Mouse (Mus musculus): Measurements from ENCODE around the gene Tmem110. TPM values are rescaled to one million over a fixed set of nuclear protein-coding genes. Genes with fewer than 3 reads are reported as not detected.

Tmem110 gene
- polyA plus RNA-seq, 1 experiment from 2014 or later = 18.9 TPM

DNA sequence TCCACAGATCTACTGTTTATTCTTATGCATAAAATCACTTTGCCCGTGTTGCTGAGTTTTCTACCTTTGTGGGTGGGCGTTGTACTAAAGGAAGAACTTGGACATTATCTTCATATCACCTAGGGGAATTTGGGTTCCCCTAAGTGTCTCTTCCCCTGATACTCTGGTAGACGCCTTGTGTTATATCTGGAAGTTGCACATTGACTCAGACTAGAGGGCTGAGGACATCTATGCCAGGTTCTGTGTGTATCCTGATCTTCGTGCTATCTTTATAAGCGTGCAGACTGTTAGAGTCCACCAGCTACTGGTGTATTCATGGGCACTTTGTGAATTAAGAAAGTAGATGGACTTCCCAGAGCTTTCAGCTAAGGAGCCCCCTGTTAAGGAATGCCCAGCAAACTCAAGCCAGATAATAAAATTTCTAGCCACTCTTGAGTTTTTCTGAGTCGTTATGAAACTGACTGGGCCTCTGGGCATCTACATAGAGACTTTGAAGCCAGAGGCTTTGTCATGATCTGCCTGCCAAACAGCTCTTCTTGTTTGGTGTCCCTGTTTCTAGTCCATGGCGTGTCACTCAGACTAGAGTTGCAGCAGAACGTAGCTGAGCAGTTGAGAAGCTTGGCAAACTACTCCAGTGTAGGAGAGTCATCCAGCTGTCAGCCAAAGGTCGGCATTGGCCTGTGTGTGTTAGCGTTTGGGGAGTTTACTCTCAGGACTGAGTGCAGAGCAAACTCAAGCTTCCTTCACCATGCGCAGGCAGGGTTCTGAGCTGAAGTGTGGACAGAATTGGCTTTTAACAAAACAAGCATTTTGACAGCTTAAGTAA lies 3.5 kb downstream of the Tmem110 start:
- 88% methylated on average over 11 of the region's 11 CpGs for WGBS
- no peak overlapping the region for H3K27ac ChIP-seq
- peaks cover 24% of the 10 kb centered on the region for H3K4me1 ChIP-seq (replicated peaks)
- no peak overlapping the region for H3K9ac ChIP-seq (replicated peaks)
- H3K4me2 ChIP-seq (replicated peaks) = no peak overlapping the region
- no peaks in the 10 kb centered on the region for H3K27me3 ChIP-seq
- H3K36me3 ChIP-seq = no peaks in the 10 kb centered on the region
- H3K9me3 ChIP-seq = no peaks in the 10 kb centered on the region
- ATAC-seq = no peak
- no peak overlapping the region for H3K4me3 ChIP-seq (replicated peaks)

DNA sequence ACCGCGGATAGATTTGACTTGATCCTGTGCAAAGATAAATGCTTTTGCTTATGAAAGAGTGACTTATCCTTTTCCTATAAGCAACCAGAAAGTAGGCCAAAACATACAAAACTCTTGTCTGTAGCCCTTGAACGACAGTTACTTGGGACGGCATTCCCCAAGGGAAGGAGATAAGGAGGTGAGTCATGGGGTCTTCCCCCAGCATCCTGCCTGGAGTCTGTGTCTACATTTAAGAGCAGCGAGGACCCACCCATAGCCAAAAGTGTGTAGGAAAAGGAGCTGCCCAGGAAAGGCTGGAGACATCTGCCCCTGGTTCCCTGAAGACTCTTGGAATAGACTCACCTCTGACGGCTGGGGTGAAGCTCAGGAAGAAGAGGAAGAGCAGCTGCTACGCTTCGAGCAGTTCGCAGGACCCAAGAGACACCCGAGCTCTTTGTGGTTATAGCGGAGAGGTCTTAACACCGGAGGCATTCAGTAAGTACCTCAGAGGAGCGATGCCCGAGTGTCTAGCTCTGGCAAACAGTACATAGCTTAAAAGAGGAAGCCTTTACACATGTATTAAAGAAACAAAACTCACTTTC lies 12.1 kb downstream of the Tmem110 start:
- H3K36me3 ChIP-seq = peaks cover 21% of the 10 kb centered on the region
- 93% methylated on average over 14 of the region's 14 CpGs for WGBS
- H3K9ac ChIP-seq (replicated peaks) = no peak overlapping the region
- H3K4me1 ChIP-seq (replicated peaks) = no peaks in the 10 kb centered on the region
- H3K4me3 ChIP-seq (replicated peaks) = no peak overlapping the region
- ATAC-seq = no peak
- H3K4me2 ChIP-seq (replicated peaks) = no peak overlapping the region
- H3K9me3 ChIP-seq = no peaks in the 10 kb centered on the region
- H3K27me3 ChIP-seq = no peaks in the 10 kb centered on the region
- H3K27ac ChIP-seq = no peak overlapping the region

DNA sequence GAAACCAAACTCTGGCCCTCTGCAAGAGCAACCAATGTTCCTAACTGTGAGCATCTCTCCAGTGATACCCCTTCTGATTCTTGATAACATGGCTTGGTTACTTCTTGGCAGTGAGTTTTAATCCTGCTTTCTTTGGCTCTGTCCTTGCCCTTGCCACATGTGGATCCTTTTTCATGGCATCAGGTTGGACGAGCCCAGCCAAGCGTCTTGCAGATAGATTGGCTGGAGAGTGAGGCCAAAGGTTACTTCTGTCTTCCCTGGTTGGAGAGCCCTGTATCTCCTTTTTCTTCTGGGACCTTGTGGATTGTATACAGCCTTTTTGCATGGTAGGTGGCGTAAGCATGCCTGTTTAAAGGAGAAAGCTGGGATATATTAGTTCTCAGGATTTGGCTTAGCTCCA lies 18.3 kb downstream of the Tmem110 start:
- H3K36me3 ChIP-seq = peaks cover 7% of the 10 kb centered on the region; the same call in 1 of the 2 replicates
- no peak overlapping the region for H3K9ac ChIP-seq (replicated peaks)
- no peaks in the 10 kb centered on the region for H3K4me1 ChIP-seq (replicated peaks)
- 95% methylated on average over 3 of the region's 3 CpGs for WGBS
- no peak overlapping the region for H3K4me2 ChIP-seq (replicated peaks)
- no peak for ATAC-seq
- no peak overlapping the region for H3K4me3 ChIP-seq (replicated peaks)
- no peaks in the 10 kb centered on the region for H3K9me3 ChIP-seq
- H3K27ac ChIP-seq = no peak overlapping the region
- no peaks in the 10 kb centered on the region for H3K27me3 ChIP-seq

DNA sequence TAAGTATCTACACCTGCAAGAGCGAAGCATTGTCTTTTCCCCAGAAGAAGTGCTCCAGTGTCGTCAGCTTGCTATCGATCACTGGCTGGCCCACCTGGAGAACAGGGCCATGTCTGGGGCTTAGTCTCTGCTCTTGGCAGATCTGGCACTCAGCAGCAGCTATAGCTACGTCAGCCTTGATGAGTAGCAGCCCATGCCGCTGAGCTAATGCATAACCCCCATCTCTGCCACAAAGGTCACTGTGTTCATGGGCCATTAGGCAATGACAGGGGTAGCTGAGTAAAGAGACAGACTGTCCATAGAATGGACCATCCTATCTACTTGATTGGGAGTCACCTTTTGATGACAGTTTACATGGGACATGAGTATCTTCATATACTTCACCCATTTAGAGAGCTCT lies 25.1 kb downstream of the Tmem110 start:
- no peak overlapping the region for H3K9ac ChIP-seq (replicated peaks)
- ATAC-seq = no peak
- H3K4me1 ChIP-seq (replicated peaks) = no peaks in the 10 kb centered on the region
- H3K27ac ChIP-seq = no peak overlapping the region
- no peak overlapping the region for H3K4me3 ChIP-seq (replicated peaks)
- 0 out of 2 replicates have a peak, but pooled peaks cover 2% of the 10 kb centered on the region for H3K36me3 ChIP-seq
- 89% methylated on average over 5 of the region's 5 CpGs for WGBS
- H3K4me2 ChIP-seq (replicated peaks) = no peak overlapping the region
- H3K9me3 ChIP-seq = no peaks in the 10 kb centered on the region
- no peaks in the 10 kb centered on the region for H3K27me3 ChIP-seq

DNA sequence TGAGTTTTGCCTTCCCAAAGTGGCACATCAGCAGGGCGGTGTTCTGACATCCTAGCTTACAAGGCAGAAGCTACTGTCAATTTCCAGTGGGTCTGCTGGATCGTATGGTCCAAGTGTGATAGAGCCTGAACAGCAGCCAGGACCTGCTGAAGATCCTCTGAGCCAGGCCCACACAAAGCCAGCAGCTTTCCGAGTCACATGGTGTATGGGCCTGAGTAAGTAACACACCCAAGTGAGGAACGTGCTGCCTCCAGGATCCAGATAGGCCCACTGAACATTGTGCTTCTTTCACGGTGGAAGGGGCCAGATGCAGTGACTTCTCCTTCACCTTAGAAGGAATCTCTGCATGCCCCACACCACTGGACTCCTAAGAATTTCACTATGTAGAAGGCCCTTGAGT lies 26.9 kb downstream of the Tmem110 start:
- Histone ChIP-seq H3K36me3 (no peaks in the 10 kb centered on the region), H3K4me2 (replicated peaks) (no peak overlapping the region), H3K4me1 (replicated peaks) (no peaks in the 10 kb centered on the region), H3K27ac (no peak overlapping the region), H3K9me3 (no peaks in the 10 kb centered on the region), H3K27me3 (no peaks in the 10 kb centered on the region), H3K4me3 (replicated peaks) (no peak overlapping the region), H3K9ac (replicated peaks) (no peak overlapping the region)
- 92% methylated on average over 5 of the region's 5 CpGs for WGBS
- no peak for ATAC-seq

DNA sequence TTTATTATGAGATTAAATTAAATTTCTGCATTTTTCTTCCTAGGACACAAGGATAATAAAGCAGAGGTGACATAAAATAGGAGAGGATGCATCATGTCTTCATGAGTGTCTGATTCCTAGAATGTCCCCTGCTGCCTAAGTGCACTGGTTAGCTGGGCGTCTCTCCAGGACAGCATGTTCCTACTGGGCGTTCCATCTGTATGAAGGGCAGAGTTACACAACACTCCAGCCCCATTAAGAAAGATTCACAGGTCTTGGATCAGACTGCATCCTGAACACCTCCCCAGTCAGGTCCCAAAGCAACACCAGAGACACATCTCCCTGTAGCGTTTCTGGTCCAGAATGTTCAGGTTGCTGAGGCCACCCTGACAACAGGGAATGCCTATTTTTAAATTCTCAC lies 29.9 kb downstream of the Tmem110 start:
- no peaks in the 10 kb centered on the region; the same call in 1 of the 2 replicates for H3K9me3 ChIP-seq
- H3K27me3 ChIP-seq = no peaks in the 10 kb centered on the region
- no peak overlapping the region for H3K4me2 ChIP-seq (replicated peaks)
- no peak overlapping the region for H3K9ac ChIP-seq (replicated peaks)
- 97% methylated on average over 3 of the region's 3 CpGs for WGBS
- ATAC-seq = no peak
- H3K27ac ChIP-seq = no peak overlapping the region
- no peaks in the 10 kb centered on the region for H3K4me1 ChIP-seq (replicated peaks)
- H3K4me3 ChIP-seq (replicated peaks) = no peak overlapping the region
- H3K36me3 ChIP-seq = no peaks in the 10 kb centered on the region

DNA sequence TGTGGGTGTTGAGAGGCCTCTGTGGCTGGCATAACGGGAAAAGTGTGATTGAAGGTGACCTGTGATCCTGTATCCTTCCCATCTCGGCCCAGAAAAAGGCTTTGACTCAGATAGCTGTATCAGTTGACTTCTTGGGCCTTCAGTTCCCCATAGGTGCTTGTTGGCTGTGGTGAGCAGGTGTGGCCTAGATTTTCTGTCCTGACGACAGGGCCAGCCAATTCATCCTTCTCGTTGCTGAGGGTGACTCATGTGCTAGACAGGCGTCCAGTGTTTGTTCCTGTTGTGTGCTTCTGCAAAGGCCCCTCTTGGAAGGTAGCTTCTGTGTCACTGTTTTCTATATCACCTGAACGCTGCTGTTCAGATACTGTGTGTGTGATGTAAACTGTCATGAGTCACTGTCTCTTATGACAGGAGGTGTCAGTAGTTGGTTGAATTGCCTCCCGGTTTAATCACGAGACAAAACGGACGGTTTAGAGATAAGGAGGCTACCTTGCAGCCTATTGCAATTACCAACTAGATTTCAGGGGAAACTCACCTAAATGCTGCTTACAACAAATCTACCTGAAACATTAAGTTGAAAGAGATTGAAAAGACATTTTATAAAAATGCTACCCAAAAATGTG lies 31.6 kb downstream of the Tmem110 start:
- H3K9me3 ChIP-seq = no peaks in the 10 kb centered on the region; the same call in 1 of the 2 replicates
- no peak for ATAC-seq
- no peak overlapping the region for H3K9ac ChIP-seq (replicated peaks)
- no peak overlapping the region for H3K27ac ChIP-seq
- 93% methylated on average over 10 of the region's 10 CpGs for WGBS
- H3K4me2 ChIP-seq (replicated peaks) = no peak overlapping the region
- no peaks in the 10 kb centered on the region for H3K36me3 ChIP-seq
- no peak overlapping the region for H3K4me3 ChIP-seq (replicated peaks)
- no peaks in the 10 kb centered on the region for H3K27me3 ChIP-seq
- H3K4me1 ChIP-seq (replicated peaks) = no peaks in the 10 kb centered on the region

DNA sequence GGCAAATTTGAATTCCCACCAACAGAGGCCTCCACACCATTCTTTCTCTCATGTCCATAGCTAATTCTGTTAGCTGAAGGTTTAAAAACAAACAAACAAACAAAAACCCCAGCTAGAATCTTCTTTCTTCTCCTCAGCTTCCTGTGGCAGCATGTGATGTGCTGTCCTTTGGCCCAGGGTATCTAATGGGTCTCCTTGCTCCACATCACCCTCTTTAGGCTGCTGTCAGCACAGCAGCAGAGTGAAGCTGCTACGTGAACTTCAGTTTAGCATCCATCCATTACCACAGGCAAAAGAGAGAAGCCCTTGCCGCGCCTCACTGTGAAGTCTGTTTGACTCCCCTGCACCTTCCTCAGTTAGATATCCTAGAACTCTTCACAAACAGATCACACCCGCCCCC lies 32.6 kb downstream of the Tmem110 start:
- WGBS = 75% methylated on average over 4 of the region's 4 CpGs

DNA sequence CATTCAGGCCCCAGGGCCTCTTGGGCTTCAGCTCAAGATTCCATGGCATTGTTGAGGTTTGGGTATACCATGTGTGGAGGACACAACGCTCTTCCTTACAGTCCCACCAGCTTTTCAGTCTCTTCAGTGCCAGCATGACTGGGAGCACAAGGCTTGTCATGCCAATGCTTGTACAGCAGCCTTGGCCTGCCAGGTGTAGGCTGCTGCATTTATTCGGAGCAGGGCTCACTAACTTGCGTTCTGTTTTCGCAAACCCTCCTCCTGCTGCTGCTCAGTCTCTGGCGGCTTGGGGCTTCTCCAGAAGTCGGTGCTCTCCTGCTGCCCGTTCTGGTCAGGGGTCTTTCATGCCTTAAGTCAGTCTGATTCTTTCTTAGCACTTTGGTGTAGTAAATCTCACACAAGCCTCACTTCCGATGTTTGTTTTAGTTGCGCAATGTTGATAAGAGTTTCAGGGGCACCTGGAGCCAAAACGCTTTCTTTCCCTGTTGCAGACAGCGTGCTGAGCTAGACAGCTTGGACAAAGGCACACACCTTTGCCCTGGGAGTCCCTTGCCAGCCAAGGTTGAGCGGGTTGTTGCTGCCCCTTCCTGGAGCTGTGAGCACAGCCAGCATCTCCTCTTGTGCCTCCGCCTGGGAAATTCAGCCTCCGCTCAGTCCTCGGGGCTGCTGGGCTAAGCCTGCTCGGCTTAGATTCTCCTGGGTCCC lies 36.2 kb downstream of the Tmem110 start:
- H3K27me3 ChIP-seq = no peaks in the 10 kb centered on the region
- no peak overlapping the region for H3K9ac ChIP-seq (replicated peaks)
- H3K36me3 ChIP-seq = peaks cover 19% of the 10 kb centered on the region
- no peak overlapping the region for H3K4me3 ChIP-seq (replicated peaks)
- no peak overlapping the region for H3K27ac ChIP-seq
- no peaks in the 10 kb centered on the region; the same call in 1 of the 2 replicates for H3K9me3 ChIP-seq
- H3K4me1 ChIP-seq (replicated peaks) = no peaks in the 10 kb centered on the region
- no peak overlapping the region for H3K4me2 ChIP-seq (replicated peaks)
- no peak for ATAC-seq
- 84% methylated on average over 16 of the region's 16 CpGs for WGBS

More for the DNA sequence above, 32.6 kb downstream of the Tmem110 start:
- no peaks in the 10 kb centered on the region; the same call in 1 of the 2 replicates for H3K9me3 ChIP-seq
- no peak overlapping the region for H3K4me2 ChIP-seq (replicated peaks)
- no peak overlapping the region for H3K4me3 ChIP-seq (replicated peaks)
- H3K36me3 ChIP-seq = no peaks in the 10 kb centered on the region; the same call in 1 of the 2 replicates
- H3K27ac ChIP-seq = no peak overlapping the region
- H3K27me3 ChIP-seq = no peaks in the 10 kb centered on the region
- no peak for ATAC-seq
- H3K9ac ChIP-seq (replicated peaks) = no peak overlapping the region
- no peaks in the 10 kb centered on the region for H3K4me1 ChIP-seq (replicated peaks)

DNA sequence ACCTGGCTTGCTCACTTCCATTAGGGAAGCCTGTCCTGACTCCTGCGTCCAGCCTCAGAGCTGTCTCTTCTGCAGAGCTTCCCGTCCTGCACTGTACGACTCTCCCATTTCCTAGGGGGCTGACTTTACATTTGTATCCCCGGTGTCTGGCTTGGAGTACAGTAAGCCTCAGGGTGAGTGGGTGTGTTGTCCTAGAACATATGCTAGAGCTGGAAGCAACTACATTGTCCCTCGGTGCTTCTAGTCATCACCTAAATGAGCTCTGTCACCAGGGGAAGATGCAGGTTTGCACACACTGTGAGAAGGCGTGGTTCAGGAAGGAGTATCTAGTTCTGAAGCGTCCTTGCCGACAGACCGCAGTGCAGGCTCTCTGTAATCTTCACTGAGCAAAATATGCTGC lies 37.0 kb downstream of the Tmem110 start:
- H3K36me3 ChIP-seq = peaks cover 19% of the 10 kb centered on the region
- no peak for ATAC-seq
- H3K27ac ChIP-seq = no peak overlapping the region
- H3K4me3 ChIP-seq (replicated peaks) = no peak overlapping the region
- H3K9ac ChIP-seq (replicated peaks) = no peak overlapping the region
- no peaks in the 10 kb centered on the region for H3K4me1 ChIP-seq (replicated peaks)
- H3K27me3 ChIP-seq = no peaks in the 10 kb centered on the region
- whole genome bisulfite sequencing = 94% methylated on average over 9 of the region's 9 CpGs
- no peak overlapping the region for H3K4me2 ChIP-seq (replicated peaks)
- no peaks in the 10 kb centered on the region; the same call in 1 of the 2 replicates for H3K9me3 ChIP-seq

DNA sequence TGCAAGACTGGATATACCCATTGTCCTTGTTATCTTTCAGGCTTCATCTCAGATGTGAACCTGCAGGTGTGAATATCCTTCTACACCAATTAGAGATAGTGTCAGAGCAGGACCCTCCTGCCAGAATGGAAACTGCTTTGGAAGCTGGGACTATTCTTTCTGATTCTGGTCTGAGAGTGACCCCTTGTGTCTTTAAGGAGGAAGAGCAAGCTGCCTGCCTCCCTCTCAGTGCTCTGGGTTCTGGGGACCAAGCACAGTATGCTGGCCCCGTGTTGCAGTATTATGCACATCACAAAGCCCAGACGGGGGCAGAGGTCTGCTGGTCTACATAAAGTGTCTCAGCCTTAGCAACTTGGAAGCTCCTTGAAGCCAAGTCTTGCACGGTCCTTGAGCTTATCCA lies 39.9 kb downstream of the Tmem110 start:
- Histone ChIP-seq H3K9me3 (no peaks in the 10 kb centered on the region), H3K27ac (no peak overlapping the region), H3K4me3 (replicated peaks) (no peak overlapping the region), H3K36me3 (peaks cover 28% of the 10 kb centered on the region), H3K9ac (replicated peaks) (no peak overlapping the region), H3K4me1 (replicated peaks) (no peaks in the 10 kb centered on the region), H3K4me2 (replicated peaks) (no peak overlapping the region), H3K27me3 (no peaks in the 10 kb centered on the region)
- ATAC-seq = no peak
- WGBS = 63% methylated on average over 3 of the region's 3 CpGs

DNA sequence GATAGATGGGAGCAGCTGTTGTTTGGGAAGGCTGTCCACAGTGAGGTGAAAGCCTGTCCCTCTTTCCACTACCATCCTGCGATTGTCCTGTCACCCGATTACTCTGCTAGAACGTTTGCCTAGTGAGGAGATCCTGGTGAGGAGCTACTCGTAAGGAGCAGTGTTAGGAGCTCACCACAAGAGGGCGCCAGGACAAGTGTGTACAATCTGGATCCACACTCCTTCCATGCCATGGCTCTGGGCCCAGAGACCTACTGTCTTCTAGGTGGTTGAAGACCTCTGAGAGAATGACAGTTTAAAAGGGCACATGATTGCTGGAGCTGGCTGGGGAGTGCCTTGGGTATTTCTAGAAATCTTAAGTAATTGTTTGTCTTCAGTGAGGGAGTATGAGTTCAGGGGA lies 41.7 kb downstream of the Tmem110 start:
- ATAC-seq = 0 out of 2 replicates have a peak, but pooled peaks have one; percentile 48
- Histone ChIP-seq H3K36me3 (peaks cover 29% of the 10 kb centered on the region), H3K4me3 (replicated peaks) (no peak overlapping the region), H3K4me1 (replicated peaks) (no peaks in the 10 kb centered on the region), H3K27me3 (no peaks in the 10 kb centered on the region), H3K9me3 (no peaks in the 10 kb centered on the region), H3K27ac (no peak overlapping the region), H3K9ac (replicated peaks) (no peak overlapping the region), H3K4me2 (replicated peaks) (no peak overlapping the region)
- 34% methylated on average over 5 of the region's 5 CpGs for WGBS
